Mouse (Mus musculus): ENCODE data around the gene Adap1.

Adap1 gene

GRCm38 (mm10) chr5:139320424-139320823, 5.0 kb downstream of the Adap1 start:
- no peak for DNase-seq

DNA sequence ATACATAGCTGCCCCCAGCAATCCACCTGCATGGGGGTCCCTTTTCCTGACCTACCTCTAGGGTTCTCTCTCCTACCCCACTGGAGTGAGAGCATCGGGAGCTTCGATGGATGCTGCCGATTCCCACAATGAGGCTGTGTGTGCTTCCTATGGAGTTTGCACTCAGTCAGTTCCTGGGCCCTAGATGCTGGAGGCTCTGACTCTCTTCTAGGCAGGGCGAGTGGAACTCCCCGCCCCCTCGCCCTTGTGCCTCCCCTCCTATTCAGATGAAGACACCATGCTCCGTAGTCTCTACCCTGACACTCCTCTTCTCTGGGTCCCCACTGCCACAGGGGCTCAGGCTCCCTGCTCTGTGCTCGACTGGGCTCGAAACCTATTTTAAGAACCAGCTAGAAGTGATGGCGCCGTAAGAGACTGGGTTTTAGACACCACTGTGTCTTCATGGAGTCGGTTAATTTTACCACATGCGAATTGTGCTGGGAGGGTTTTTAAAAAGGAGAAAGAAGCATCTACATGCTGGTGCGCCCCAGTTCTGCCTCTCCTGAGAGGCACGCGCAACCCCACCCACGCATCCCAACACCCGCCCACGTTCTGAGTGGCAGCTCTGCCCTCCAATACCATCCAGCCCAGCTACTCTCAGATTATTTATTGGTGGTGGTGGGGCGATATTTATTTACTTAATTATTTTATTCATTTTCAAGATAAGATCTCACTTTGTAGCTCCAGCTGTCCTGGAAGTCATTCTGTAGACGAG, 7.5 kb downstream of the Adap1 start:
- no peak for DNase-seq

GRCm38 (mm10) chr5:139316982-139317675, 8.3 kb downstream of the Adap1 start:
- DNase-seq = no peak

GRCm38 (mm10) chr5:139314941-139315642, 10.3 kb downstream of the Adap1 start:
- DNase-seq = no peak

GRCm38 (mm10) chr5:139313536-139313935, 11.9 kb downstream of the Adap1 start:
- DNase-seq = no peak

DNA sequence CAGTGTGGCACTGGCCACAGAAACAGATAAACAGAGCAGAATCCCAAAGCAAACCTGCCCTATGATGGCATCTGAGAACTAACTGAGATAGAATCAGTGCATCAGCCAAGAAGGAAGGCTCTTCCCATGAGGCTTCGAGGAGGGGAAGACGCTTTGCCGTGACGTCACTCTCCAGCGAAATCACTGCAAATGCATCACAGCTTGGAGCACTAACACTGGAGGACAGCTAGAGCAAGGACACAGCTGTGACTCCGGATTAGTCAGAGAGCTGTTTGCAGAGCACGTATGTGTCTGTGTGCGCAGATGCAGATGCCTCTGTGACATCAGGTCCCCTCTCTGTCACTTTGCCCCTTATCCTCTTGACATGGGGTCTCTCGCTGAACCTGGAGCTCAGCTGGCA, 13.6 kb downstream of the Adap1 start:
- DNase-seq = no peak

DNA sequence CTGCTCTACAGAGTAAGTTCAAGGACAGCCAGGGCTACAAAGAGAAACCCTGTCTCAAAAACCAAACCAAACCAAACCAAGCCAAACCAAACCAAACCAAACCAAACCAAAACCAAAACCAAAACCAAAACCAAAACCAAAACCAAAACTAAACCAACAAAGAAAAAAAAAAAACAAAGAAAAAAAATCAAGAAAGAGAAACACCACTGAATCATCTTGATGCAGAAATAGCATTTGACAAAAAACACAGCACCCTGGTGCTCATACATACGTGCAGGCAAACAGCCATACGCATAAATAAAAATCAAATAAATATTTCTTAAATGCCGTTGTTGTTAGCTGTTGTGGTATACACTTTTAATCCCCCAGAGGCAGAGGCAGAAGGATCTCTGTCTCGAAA, 14.9 kb downstream of the Adap1 start:
- DNase-seq = no peak

DNA sequence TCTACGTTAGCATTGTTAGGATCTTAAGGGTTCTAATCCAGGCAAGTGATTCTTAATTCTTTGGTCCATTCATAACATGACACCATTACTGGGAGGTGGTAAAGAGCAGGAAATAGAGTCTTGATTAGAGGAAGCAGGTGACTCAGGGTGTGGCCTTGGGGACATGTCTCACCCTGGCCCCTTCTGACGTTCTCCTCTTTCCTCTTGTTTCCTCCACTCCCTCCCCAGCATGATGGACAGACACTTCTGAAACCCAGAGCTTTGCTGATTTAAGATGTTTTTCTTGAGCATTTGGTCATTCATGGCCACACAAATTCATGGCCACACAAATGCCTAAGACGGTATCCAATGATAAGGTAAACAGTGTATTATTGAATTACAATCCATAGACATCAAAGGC, 15.5 kb downstream of the Adap1 start:
- no peak for DNase-seq

DNA sequence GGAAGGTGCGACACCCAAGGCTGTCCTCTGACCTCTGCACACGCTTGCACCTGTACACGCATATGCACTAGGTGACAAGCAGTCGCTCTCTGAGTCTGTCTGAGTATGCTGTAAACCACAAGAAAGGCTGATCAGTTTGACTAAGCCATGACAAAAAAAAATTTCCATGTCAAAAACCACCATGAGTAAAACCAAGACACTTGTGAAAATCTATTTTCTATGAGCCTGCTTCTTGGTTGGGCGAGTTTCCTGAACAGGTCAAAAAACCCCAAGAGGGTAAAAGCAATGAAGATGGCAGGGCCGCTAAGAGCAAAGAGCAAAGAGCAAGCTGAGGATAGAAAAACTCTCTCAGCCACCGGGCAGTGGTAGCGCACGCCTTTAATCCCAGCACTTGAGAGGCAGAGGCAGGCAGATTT, 21.8 kb downstream of the Adap1 start:
- no peak for DNase-seq

- DNase-seq = no peak
These were observed 23.3 kb downstream of the Adap1 start for GRCm38 (mm10) chr5:139302101-139302500.

GRCm38 (mm10) chr5:139297745-139298144, 27.7 kb downstream of the Adap1 start:
- no peak for DNase-seq

GRCm38 (mm10) chr5:139297092-139297491, 28.3 kb downstream of the Adap1 start:
- no peak for DNase-seq

GRCm38 (mm10) chr5:139294089-139294488, 31.3 kb downstream of the Adap1 start:
- no peak for DNase-seq

DNA sequence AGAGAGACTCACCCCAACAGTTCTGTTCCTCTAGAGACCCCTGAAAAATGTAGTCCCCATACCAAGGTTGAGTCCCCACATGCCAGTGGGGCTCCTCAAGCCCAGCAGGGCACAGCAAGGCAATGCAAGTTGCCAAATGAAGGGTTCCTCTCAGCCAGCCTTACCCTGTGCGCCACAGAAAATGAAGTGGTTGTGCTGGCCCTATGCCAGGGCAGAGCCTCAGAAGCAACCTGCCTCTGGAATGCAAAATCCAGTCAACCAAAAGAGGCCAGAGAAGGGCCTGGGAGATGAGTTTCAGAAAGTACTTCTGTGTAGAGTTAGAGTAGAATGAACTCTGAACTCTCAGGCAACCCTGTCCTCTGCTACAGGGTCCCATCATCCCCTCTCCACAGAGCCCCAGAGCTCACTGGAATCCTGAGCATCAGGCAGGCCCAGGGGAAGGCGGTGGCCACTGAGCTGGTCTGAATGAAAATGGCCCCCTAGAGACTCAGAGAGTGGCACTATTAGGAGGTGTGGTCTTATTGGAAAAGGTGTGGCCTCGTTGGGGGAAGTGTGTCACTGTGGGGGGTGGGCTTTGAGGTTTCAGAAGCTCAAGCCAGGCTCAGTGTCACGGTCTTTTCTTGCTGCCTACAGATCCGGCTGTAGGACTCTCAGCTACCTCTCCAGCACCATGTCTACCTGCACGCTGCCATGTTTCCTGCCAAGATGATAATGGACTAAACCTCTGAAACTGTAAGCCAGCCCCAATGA, 33.4 kb downstream of the Adap1 start:
- DNase-seq = no peak

GRCm38 (mm10) chr5:139290467-139291259, 34.8 kb downstream of the Adap1 start:
- DNase-seq = no peak

GRCm38 (mm10) chr5:139288591-139288990, 36.8 kb downstream of the Adap1 start:
- no peak for DNase-seq

- DNase-seq = no peak
These were observed 37.6 kb downstream of the Adap1 start for GRCm38 (mm10) chr5:139287787-139288186.

GRCm38 (mm10) chr5:139287099-139287498, 38.3 kb downstream of the Adap1 start:
- no peak for DNase-seq

GRCm38 (mm10) chr5:139286142-139286941, 39.1 kb downstream of the Adap1 start:
- no peak for DNase-seq

- no peak for DNase-seq
These were observed 39.9 kb downstream of the Adap1 start for GRCm38 (mm10) chr5:139285383-139286067.

Data from cerebellum, adult 11 months (tissue).